Mouse (Mus musculus) thymus, adult 2 months (tissue): ENCODE measurements around the gene Gabarap. TPM values are rescaled to one million over a fixed set of nuclear protein-coding genes. Genes with fewer than 3 reads are reported as not detected.

Experiments
- DNase-seq: peaks from one replicate; pipeline ENCODE4 v3.0.0; 2021
- H3K27ac ChIP-seq: fragments of 200-500 bp; 2 replicates; pipeline ENCODE4 v1.5.1; 2012; ENCODE audit warnings: low read length, control low read depth; ENCODE audit not compliant: control insufficient read depth, insufficient read depth
- H3K27me3 ChIP-seq: fragments of 200-500 bp; 2 replicates; pipeline ENCODE4 v1.6.1; 2012; ENCODE audit warnings: mild to moderate bottlenecking, low read length, moderate library complexity, mixed read lengths; ENCODE audit not compliant: control insufficient read depth, insufficient read depth
- H3K36me3 ChIP-seq: fragments of 200-500 bp; 2 replicates; pipeline ENCODE4 v1.6.1; 2012; ENCODE audit warnings: mild to moderate bottlenecking, low read length, moderate library complexity; ENCODE audit not compliant: control insufficient read depth, insufficient read depth
- H3K4me1 ChIP-seq: fragments of 200-500 bp; replicated peaks from 2 replicates; pipeline ENCODE4 v1.6.1; 2012; ENCODE audit warnings: low read length; ENCODE audit not compliant: control insufficient read depth, insufficient read depth
- H3K4me3 ChIP-seq: fragments of 200-500 bp; 2 replicates; pipeline ENCODE4 v1.5.1; 2012; ENCODE audit warnings: mild to moderate bottlenecking, low read length, control low read depth, moderate library complexity; ENCODE audit not compliant: control insufficient read depth, insufficient read depth
- CTCF ChIP-seq: fragments of 200-500 bp; IDR thresholded peaks from 2 replicates; pipeline ENCODE4 v1.5.1; 2012; ENCODE audit warnings: mild to moderate bottlenecking, control low read depth, low read length, moderate library complexity, borderline replicate concordance; ENCODE audit not compliant: control insufficient read depth, poor library complexity, insufficient read depth; ENCODE audit errors: extremely low read depth
- POLR2A ChIP-seq: fragments of 200-500 bp; IDR thresholded peaks from 2 replicates; pipeline ENCODE4 v1.6.1; 2012; ENCODE audit warnings: mild to moderate bottlenecking, low read length, control low read depth, moderate library complexity; ENCODE audit not compliant: control insufficient read depth, poor library complexity, insufficient read depth; ENCODE audit errors: extremely low read depth
- WGBS: fragments of 180-500 bp; shearing (Covaris S2); methylation state at CpG from one replicate; pipeline ENCODE4 v1.1.7; 2018; 5-methylcytosine and 5-hydroxymethylcytosine counted together
- polyA plus RNA-seq: library from polyadenylated mRNA; depleted of rRNA; stranded (reverse); fragments of >200 nt; gene quantifications from 2 replicates; pipeline ENCODE4 v1.2.3, GENCODE M21; 2012; rRNA removed

Gene Gabarap
- 270 and 395 TPM in 2 replicates for polyA plus RNA-seq

DNA sequence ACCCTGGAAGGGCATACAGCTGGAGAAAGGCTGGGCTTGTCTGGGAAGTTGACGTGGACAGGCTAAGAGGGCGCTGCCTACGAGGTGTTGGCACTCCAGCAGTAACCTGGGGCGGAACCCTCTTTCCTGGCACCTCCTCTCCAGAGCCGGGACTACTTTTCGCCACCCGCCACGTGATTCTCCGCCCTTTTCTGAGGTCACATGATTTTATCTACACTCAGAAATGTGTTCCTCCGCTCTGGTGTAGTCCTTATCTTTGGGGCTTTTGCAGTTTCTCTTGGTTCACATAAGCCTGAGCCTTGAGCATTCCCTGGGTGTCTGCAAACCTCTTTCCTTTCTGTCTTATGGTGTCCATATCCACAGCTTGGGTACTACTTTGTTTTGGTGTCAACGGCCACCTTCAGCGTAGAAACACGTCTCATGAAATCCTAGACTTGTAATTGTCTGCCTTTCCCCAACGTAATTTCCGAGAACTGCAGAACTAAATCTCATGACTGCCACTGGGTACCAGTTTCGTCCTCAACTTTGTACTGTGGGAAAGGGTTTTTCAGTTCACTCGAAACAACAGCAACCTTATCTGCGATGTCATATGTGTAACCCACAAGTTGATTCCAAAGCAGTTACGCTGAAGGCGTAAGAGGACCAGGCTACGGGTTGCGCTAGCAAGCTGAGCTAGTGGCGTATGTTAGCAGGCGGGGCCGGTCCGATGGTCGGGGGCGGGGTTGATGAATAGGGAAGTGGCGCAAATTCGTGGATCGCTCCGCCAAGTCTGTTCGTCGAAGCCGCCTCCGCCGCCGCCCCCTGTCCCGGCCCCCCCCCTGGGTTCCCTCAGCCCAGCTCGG lies at the start of gene Gabarap:
Gene Gabarap (plus strand): TSS at position 294 of the 842 bp plus-strand sequence.
- Histone ChIP-seq H3K27me3 (no peaks in the 10 kb centered on the region), H3K4me3 (peak within 1 kb of the TSS; percentile 57), H3K4me1 (peaks cover 8% of the 10 kb centered on the region), H3K27ac (peak within 1 kb of the TSS; percentile 48), H3K36me3 (peaks cover 29% of the 10 kb centered on the region)
- TF ChIP-seq POLR2A: peak; percentile 61
- TF ChIP-seq CTCF: no peak
- under 1% methylated on average over 40 of the region's 40 CpGs for WGBS
- DNase-seq: peak; percentile 92

GRCm38 (mm10) chr11:69945216-69945615 lies 45.7 kb upstream of the Gabarap start:
- TF ChIP-seq POLR2A (no peak), CTCF (no peak)
- no peak overlapping the region for H3K27ac ChIP-seq
- whole genome bisulfite sequencing: 96% methylated on average over 13 of the region's 13 CpGs

GRCm38 (mm10) chr11:69945997-69946891 lies 44.7 kb upstream of the Gabarap start:
- TF ChIP-seq CTCF (no peak), POLR2A (no peak)
- no peak for DNase-seq
- H3K36me3 ChIP-seq: no peaks in the 10 kb centered on the region
- no peaks in the 10 kb centered on the region for H3K27me3 ChIP-seq
- H3K4me1 ChIP-seq: peaks cover 16% of the 10 kb centered on the region
- 95% methylated on average over 18 of the region's 18 CpGs for WGBS
- no peak overlapping the region for H3K27ac ChIP-seq
- no peak overlapping the region for H3K4me3 ChIP-seq

More at GRCm38 (mm10) chr11:69945216-69945615, 45.7 kb upstream of the Gabarap start:
- peaks cover 16% of the 10 kb centered on the region for H3K4me1 ChIP-seq
- no peaks in the 10 kb centered on the region for H3K36me3 ChIP-seq
- H3K4me3 ChIP-seq: no peak overlapping the region
- DNase-seq: no peak
- H3K27me3 ChIP-seq: no peaks in the 10 kb centered on the region

DNA sequence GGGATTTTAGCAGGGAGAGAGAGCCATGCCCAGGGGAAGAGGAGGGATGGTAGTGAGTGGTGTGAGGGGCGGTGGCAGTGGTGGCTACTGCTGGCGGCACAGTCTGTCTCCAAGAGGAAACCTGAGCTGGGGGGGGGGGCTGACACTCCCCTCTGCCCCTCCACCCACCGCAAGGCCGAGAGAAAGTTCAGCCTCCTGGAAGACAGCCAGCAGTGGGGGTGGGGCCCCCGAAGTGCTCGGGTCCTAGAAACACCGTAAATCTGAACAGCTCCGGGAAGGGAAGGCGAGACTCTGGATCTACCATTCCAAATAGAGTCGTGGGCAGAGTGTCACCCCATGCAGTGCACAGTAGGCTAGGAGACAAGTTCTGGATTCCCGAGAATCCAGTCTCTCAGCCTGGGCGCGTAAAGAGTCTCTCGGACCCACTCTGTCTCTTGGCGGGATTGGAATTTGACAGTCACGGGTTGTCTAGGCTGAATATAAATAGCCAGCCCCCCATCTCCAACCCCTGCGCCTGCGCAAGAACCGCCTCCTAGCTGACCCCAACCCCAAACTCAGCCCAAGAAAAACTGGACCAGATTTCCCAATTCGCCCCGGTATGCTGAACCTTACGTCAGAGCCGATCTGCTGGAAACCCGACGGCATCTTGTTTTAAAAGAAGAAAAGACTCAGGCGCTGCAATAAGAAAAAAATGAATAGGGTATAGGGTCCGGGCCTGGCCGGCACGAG lies 43.4 kb upstream of the Gabarap start:
- H3K27ac ChIP-seq: no peak overlapping the region
- H3K27me3 ChIP-seq: no peaks in the 10 kb centered on the region
- TF ChIP-seq CTCF (0 out of 2 replicates have a peak, but pooled peaks have one; percentile 12), POLR2A (no peak)
- WGBS: 32% methylated on average over 29 of the region's 29 CpGs
- H3K36me3 ChIP-seq: no peaks in the 10 kb centered on the region
- DNase-seq: no peak
- H3K4me3 ChIP-seq: peak overlapping the region; percentile 26
- H3K4me1 ChIP-seq: peaks cover 16% of the 10 kb centered on the region

DNA sequence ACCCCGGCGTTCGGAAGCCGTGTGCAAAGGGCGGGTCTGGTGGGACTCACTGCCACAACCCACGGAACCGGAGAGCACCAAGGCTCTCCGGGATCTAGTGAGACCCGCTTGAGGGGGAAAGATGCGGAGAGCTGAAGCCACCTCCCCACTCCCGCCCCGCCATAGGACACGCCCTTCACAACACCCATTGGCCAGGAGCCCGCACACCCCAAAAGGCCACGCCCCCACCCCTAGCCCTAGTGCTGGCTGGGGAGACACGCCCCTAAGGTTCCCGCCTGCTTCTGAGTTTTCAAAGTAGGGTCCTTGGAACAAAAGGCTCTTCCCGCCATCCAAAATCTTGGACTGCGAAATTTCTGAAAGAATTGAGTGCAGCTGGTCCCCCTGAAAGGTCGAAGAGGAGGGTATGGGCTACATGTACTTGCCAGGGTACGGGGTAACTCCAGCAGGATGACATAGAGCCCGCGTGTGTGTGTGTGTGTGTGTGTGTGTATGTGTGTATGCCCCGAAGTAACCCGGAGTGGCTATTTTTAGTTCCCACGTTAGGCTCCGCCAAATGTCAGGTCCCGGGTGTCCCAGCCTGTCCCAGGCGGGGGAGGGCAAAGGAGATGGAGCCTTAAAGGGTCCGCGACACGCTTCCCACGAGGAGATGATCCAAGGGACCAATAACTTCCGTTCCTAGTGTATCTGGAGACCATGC lies 42.7 kb upstream of the Gabarap start, which contains the start of gene Slc2a4:
Gene Slc2a4 (minus strand): TSS at position 123 of the 697 bp plus-strand sequence.
- H3K4me1 ChIP-seq: peaks cover 16% of the 10 kb centered on the region
- H3K27me3 ChIP-seq: no peaks in the 10 kb centered on the region
- H3K4me3 ChIP-seq: peak within 1 kb of the TSS; percentile 26
- WGBS: 1% methylated on average over 34 of the region's 34 CpGs
- no peak for TF ChIP-seq POLR2A
- DNase-seq: peak; percentile 93
- no peak within 1 kb of the TSS for H3K27ac ChIP-seq
- H3K36me3 ChIP-seq: no peaks in the 10 kb centered on the region
